Mouse (Mus musculus) kidney, postnatal 0 days (tissue): ENCODE data around the gene Tex37. TPM values are rescaled to one million over a fixed set of nuclear protein-coding genes. Genes with fewer than 3 reads are reported as not detected.

Experiments used
- ATAC-seq: fragments of 200-750 bp; cut with Nextera tagmentation; replicated peaks from 2 replicates; pipeline ENCODE4 v1.8.0; 2017; ENCODE audit warnings: low read depth, moderate number of reproducible peaks, moderate TSS enrichment, moderate library complexity; ENCODE audit not compliant: low FRiP score
- DNase-seq: peaks from one replicate; pipeline ENCODE4 v3.0.0-alpha.2; 2016; ENCODE audit warnings: low spot score
- H3K27ac ChIP-seq: fragments of 300-500 bp; sonication (generic); 2 replicates; pipeline ENCODE4 v1.5.1; 2014; ENCODE audit warnings: mild to moderate bottlenecking
- H3K27me3 ChIP-seq: fragments of 300-500 bp; sonication (generic); 2 replicates; pipeline ENCODE4 v1.6.1; 2014; ENCODE audit warnings: low read length, mixed read lengths; ENCODE audit not compliant: insufficient read depth
- H3K36me3 ChIP-seq: fragments of 300-500 bp; sonication (generic); 2 replicates; pipeline ENCODE4 v1.6.1; 2014; ENCODE audit warnings: low read length, mixed read lengths; ENCODE audit not compliant: insufficient read depth
- H3K4me1 ChIP-seq: fragments of 300-500 bp; sonication (generic); replicated peaks from 2 replicates; pipeline ENCODE4 v1.6.1; 2014; ENCODE audit warnings: antibody characterized with exemption, low read length, mixed read lengths; ENCODE audit not compliant: insufficient read depth
- H3K4me2 ChIP-seq: fragments of 300-500 bp; sonication (generic); 2 replicates; pipeline ENCODE4 v1.6.1; 2014; ENCODE audit warnings: mild to moderate bottlenecking, low read length, moderate library complexity, mixed read lengths
- H3K4me3 ChIP-seq: fragments of 300-500 bp; sonication (generic); replicated peaks from 2 replicates; pipeline ENCODE4 v1.5.1; 2014; ENCODE audit warnings: low read depth, low read length
- H3K9ac ChIP-seq: fragments of 300-500 bp; sonication (generic); 2 replicates; pipeline ENCODE4 v1.6.1; 2014; ENCODE audit warnings: low read depth, low read length
- H3K9me3 ChIP-seq: fragments of 300-500 bp; sonication (generic); replicated peaks from 2 replicates; pipeline ENCODE4 v1.6.1; 2016; ENCODE audit warnings: low read length, inconsistent platforms, mixed read lengths
- CTCF ChIP-seq: IDR thresholded peaks from 2 replicates; pipeline ENCODE4 v1.5.1; 2016; ENCODE audit warnings: antibody characterized with exemption, low read depth, mild to moderate bottlenecking, moderate library complexity
- WGBS: fragments of 180-500 bp; shearing (Covaris S2); extraction: QIAGEN DNeasy Blood & Tissue Kit; methylation state at CpG from one replicate; pipeline ENCODE4 v1.1.7; 2014; 5-methylcytosine and 5-hydroxymethylcytosine counted together
- polyA plus RNA-seq: library from polyadenylated mRNA; unstranded; fragments of >200 nt; fragmentation: Nextera tagmentation; extraction: Ambion mirVana; gene quantifications from 2 replicates; pipeline ENCODE4 v1.2.1, GENCODE M21; 2015

Tex37 gene
- polyA plus RNA-seq, 1 experiment from 2014 or later = not detected

- 0 out of 2 replicates have a peak, but pooled peaks cover 6% of the 10 kb centered on the region for H3K4me1 ChIP-seq
- no peak overlapping the region for H3K9ac ChIP-seq
- H3K27ac ChIP-seq = no peak overlapping the region
- H3K9me3 ChIP-seq = no peaks in the 10 kb centered on the region
- H3K27me3 ChIP-seq = peaks cover 56% of the 10 kb centered on the region
- no peak for TF ChIP-seq CTCF
- 0 out of 2 replicates have a peak, but pooled peaks have one; percentile 37 for ATAC-seq
- under 1% methylated on average over 34 of the region's 34 CpGs for WGBS
- peak overlapping the region; percentile 42 for H3K4me3 ChIP-seq
- peak overlapping the region; percentile 74 for H3K4me2 ChIP-seq
- H3K36me3 ChIP-seq = no peaks in the 10 kb centered on the region
- DNase-seq = no peak
Observed at GRCm38 (mm10) chr6:70956936-70957335, 38.2 kb upstream of the Tex37 start.

DNA sequence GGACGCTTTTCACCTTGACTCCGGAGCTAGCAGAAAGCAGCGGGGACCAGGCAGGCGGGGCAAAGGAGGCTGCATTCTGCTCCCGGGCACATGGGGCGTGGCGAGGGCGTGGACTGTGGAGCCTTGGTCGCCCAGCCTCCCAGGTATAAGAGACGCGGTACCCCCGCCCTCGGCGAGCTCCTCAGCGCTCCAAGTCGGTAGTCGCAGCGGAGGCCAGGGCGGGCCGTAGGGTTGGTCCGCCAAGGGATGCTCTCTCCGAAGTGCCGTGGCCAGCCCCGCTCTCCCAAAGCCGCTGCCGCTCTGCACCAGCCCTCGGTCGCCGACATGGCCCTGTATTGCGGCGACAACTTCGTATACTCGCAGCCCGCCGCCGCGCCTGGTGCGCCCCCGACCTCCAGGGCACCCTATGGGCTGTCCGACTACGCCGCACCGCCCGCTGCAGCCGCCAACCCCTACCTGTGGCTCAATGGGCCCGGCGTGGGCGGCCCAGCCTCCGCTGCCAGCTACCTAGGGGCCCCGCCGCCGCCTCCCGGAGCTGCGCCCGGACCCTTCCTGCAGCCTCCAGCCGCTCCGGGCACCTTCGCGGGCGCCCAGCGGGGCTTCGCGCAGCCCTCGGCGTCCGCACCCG, 37.7 kb upstream of the Tex37 start, which contains the start of gene Foxi3:
TSS of gene Foxi3 (plus strand) at position 247 of the 628 bp plus-strand sequence.
- Histone ChIP-seq H3K9ac (no peak within 1 kb of the TSS), H3K27ac (no peak within 1 kb of the TSS), H3K27me3 (peaks cover 56% of the 10 kb centered on the region), H3K4me2 (peak within 1 kb of the TSS; percentile 74), H3K4me1 (0 out of 2 replicates have a peak, but pooled peaks cover 6% of the 10 kb centered on the region), H3K36me3 (no peaks in the 10 kb centered on the region), H3K9me3 (no peaks in the 10 kb centered on the region), H3K4me3 (peak within 1 kb of the TSS; percentile 42)
- peak; percentile 68 for ATAC-seq
- DNase-seq = no peak
- under 1% methylated on average over 67 of the region's 67 CpGs for WGBS
- no peak for TF ChIP-seq CTCF

GRCm38 (mm10) chr6:70955841-70956240, 37.1 kb upstream of the Tex37 start:
- 1% methylated on average over 12 of the region's 12 CpGs for WGBS
- ATAC-seq (no peak), DNase-seq (peak; percentile 19)
- Histone ChIP-seq H3K9me3 (no peaks in the 10 kb centered on the region), H3K27ac (no peak overlapping the region), H3K36me3 (no peaks in the 10 kb centered on the region), H3K4me1 (0 out of 2 replicates have a peak, but pooled peaks cover 6% of the 10 kb centered on the region), H3K4me2 (peak overlapping the region; percentile 74), H3K27me3 (peaks cover 56% of the 10 kb centered on the region), H3K9ac (no peak overlapping the region), H3K4me3 (peak overlapping the region; percentile 42)
- TF ChIP-seq CTCF = no peak

DNA sequence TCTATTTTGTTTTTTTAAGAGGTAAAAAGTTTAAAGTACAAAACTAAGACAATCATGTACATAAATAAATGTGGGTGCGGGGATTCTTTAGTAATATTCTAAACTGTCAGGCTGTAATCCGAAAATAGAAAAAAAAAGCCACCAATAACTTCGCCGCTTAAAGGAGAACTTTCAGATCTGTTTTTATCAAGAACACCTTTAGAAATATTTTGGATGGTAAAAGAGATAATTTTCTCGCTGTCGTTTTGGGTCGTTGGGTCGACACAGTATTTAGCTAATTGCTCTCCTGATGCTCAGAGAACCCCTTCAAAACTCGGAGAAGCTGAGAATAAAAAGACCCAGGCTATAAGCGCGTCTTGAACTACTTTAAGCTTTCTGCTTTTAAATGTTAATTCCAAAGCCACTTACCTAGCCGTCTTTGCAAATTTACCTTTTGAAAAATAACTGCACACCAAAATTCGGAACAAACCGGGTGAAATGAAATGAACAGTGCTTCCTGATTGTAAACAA, 36.6 kb upstream of the Tex37 start:
- no peak for TF ChIP-seq CTCF
- no peak overlapping the region for H3K4me3 ChIP-seq
- ATAC-seq = no peak
- H3K27me3 ChIP-seq = peaks cover 56% of the 10 kb centered on the region
- no peak overlapping the region for H3K4me2 ChIP-seq
- H3K9me3 ChIP-seq = no peaks in the 10 kb centered on the region
- no peaks in the 10 kb centered on the region for H3K36me3 ChIP-seq
- H3K27ac ChIP-seq = no peak overlapping the region
- H3K9ac ChIP-seq = no peak overlapping the region
- H3K4me1 ChIP-seq = 0 out of 2 replicates have a peak, but pooled peaks cover 6% of the 10 kb centered on the region
- WGBS = 5% methylated on average over 14 of the region's 14 CpGs
- no peak for DNase-seq

DNA sequence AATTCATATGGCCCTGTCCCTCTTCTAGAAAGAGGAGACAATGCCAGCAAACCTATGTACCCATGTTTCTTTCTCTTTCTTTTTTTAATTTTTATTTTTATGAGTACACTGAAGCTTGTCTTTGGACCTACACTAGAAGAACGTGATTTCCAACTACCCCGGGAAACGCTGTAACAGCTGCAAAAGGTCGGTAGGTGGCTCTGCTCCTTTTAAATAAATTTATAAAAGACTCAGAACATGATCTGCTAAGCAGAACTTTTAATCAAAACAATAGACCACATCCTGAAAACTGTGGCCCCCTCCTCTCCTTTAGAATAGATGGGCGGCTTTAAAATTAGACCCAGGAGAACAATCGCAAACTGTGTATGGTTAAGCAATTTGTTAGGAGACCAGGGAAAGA, 35.3 kb upstream of the Tex37 start:
- ATAC-seq (no peak), DNase-seq (peak; percentile 78)
- TF ChIP-seq CTCF = peak; percentile 63
- Histone ChIP-seq H3K4me1 (0 out of 2 replicates have a peak, but pooled peaks cover 6% of the 10 kb centered on the region), H3K4me3 (no peak overlapping the region), H3K27ac (no peak overlapping the region), H3K9ac (no peak overlapping the region), H3K27me3 (peaks cover 46% of the 10 kb centered on the region), H3K9me3 (no peaks in the 10 kb centered on the region), H3K36me3 (no peaks in the 10 kb centered on the region), H3K4me2 (no peak overlapping the region)
- 9% methylated on average over 6 of the region's 6 CpGs for WGBS

DNA sequence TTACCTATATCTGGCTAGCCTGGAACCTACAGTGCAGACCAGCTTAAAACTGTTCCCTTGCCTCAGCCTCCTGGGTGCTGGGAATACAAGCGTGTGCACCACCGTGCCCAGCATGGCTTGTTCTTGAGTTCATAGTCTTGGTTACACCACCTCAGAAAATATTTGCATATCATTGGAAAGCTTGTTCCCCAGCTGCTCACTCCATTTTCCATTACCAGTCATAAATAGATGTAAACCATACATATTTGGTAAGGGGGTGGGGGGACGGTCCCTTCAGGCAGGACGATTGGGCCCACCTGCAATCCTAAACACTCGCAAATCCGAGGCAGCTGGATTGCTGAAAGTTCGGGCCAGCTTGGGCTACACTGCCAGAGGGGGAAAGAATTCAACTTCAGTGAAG, 34.5 kb upstream of the Tex37 start:
- H3K4me3 ChIP-seq = no peak overlapping the region
- no peak overlapping the region for H3K9ac ChIP-seq
- no peak for TF ChIP-seq CTCF
- no peaks in the 10 kb centered on the region for H3K9me3 ChIP-seq
- 0 out of 2 replicates have a peak, but pooled peaks cover 6% of the 10 kb centered on the region for H3K4me1 ChIP-seq
- no peak overlapping the region for H3K27ac ChIP-seq
- 71% methylated on average over 7 of the region's 7 CpGs for WGBS
- H3K36me3 ChIP-seq = no peaks in the 10 kb centered on the region
- ATAC-seq = no peak
- H3K27me3 ChIP-seq = peaks cover 38% of the 10 kb centered on the region
- no peak overlapping the region for H3K4me2 ChIP-seq
- DNase-seq = no peak
